Comparison of ENCODE assay signal across 8 mouse cellular contexts in the genomic region with DNA sequence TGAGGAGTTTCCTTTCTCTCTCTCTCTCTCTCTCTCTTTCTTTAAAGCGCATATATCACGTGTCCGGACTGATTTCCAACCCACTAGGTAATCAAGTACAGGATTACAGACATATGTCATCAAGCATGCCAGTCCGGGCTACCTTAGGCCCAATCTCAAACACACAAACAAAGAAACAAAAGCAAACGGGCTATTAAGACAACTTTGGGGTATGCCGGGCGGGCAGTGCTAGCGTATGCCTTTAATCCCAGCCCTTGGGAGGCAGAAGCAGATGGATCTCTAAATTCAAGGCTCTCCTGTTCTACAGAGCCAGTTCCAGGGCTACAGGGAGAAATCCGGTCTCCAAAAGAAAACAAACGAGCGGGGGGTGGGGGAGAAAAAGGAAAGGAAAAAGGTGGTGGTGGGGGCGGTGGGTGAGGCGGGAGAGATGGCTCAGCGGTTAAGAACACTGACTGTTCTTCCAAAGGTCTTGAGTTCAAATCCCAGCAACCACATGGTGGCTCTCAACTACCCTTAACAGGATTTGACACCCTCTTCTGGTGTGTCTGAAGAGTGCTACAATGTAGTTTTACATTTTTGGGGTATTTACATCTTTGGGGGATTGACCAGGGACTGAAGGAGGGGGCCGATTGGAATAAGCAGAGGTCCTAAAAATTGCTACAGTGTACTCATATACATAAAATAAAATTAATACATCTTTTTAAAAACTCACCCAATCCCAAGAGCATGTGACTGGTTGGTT. TPM values are rescaled to one million over a fixed set of nuclear protein-coding genes. Genes with fewer than 3 reads are reported as not detected.
DNase-seq lines count a peak whose midpoint lies in the region; ATAC-seq lines count a peak whose summit lies in the region.

No protein-coding gene starts in this region.

- no peaks in the 10 kb centered on the region for H3K36me3 ChIP-seq in lung, embryonic 15.5 days
- H3K36me3 ChIP-seq in embryonic facial prominence, embryonic 13.5 days: peaks cover 3% of the 10 kb centered on the region; the same call in 1 of the 2 replicates
- no peaks in the 10 kb centered on the region for H3K36me3 ChIP-seq in midbrain, embryonic 16.5 days (ENCODE audit: control insufficient read depth, insufficient read depth, low read length)

- H3K9me3 ChIP-seq in lung, embryonic 15.5 days: no peaks in the 10 kb centered on the region
- no peaks in the 10 kb centered on the region for H3K9me3 ChIP-seq in embryonic facial prominence, embryonic 13.5 days
- no peaks in the 10 kb centered on the region for H3K9me3 ChIP-seq in midbrain, embryonic 16.5 days (replicated peaks; ENCODE audit: control insufficient read depth, low read length, poor library complexity, severe bottlenecking)

- H3K27ac ChIP-seq in lung, embryonic 15.5 days: peak overlapping the region; percentile 100
- H3K27ac ChIP-seq in embryonic facial prominence, embryonic 13.5 days: peak overlapping the region; percentile 100
- H3K27ac ChIP-seq in midbrain, embryonic 16.5 days (ENCODE audit: low read length): peak overlapping the region; percentile 98

- DNase-seq in lung, postnatal 25 days (ENCODE audit: low spot score): no peak
- peak; percentile 60 for DNase-seq in hindlimb bud, embryonic 11.5 days (ENCODE audit: extremely low spot score, low read depth, low spot score)
- DNase-seq in left cerebral cortex, postnatal 10 days (ENCODE audit: extremely low spot score in 1 of 2, low spot score in 2 of 2): no peak
- no peak for DNase-seq in urinary bladder, postnatal 10 days (ENCODE audit: low spot score)
- DNase-seq in ovary, adult 18-20 months (ENCODE audit: low spot score): no peak

- ATAC-seq in lung, embryonic 15.5 days (ENCODE audit: borderline replicate concordance, extremely low read depth, low FRiP score, low TSS enrichment): peak; percentile 17; the same call in 1 of the 2 replicates
- ATAC-seq in embryonic facial prominence, embryonic 13.5 days (ENCODE audit: insufficient number of reproducible peaks, insufficient read depth, low FRiP score, low TSS enrichment, low read depth): no peak
- peak; percentile 58 for ATAC-seq in midbrain, embryonic 16.5 days

- H3K4me3 ChIP-seq in lung, embryonic 15.5 days: peak overlapping the region; percentile 61
- H3K4me3 ChIP-seq in embryonic facial prominence, embryonic 13.5 days: peak overlapping the region; percentile 65
- peak overlapping the region; percentile 70 for H3K4me3 ChIP-seq in midbrain, embryonic 16.5 days (ENCODE audit: low read depth, low read length)

- H3K9ac ChIP-seq in lung, embryonic 15.5 days: peak overlapping the region; percentile 85
- H3K9ac ChIP-seq in embryonic facial prominence, embryonic 13.5 days: peak overlapping the region; percentile 86
- H3K9ac ChIP-seq in midbrain, embryonic 16.5 days (ENCODE audit: low read depth, low read length): peak overlapping the region; percentile 86

- H3K4me2 ChIP-seq in lung, embryonic 15.5 days: peak overlapping the region; percentile 77
- H3K4me2 ChIP-seq in embryonic facial prominence, embryonic 13.5 days: peak overlapping the region; percentile 71
- H3K4me2 ChIP-seq in midbrain, embryonic 16.5 days (ENCODE audit: low read length): peak overlapping the region; percentile 64

- H3K27me3 ChIP-seq in lung, embryonic 15.5 days: no peaks in the 10 kb centered on the region
- H3K27me3 ChIP-seq in embryonic facial prominence, embryonic 13.5 days: no peaks in the 10 kb centered on the region
- H3K27me3 ChIP-seq in midbrain, embryonic 16.5 days (ENCODE audit: control insufficient read depth, insufficient read depth, low read depth, low read length): no peaks in the 10 kb centered on the region

- WGBS in lung, embryonic 15.5 days: 5% methylated on average over 15 of the region's 15 CpGs
- WGBS in embryonic facial prominence, embryonic 13.5 days: 7% methylated on average over 15 of the region's 15 CpGs
- WGBS in midbrain, embryonic 16.5 days: 8% methylated on average over 15 of the region's 15 CpGs

- H3K4me1 ChIP-seq in lung, embryonic 15.5 days: peaks cover 16% of the 10 kb centered on the region
- peaks cover 8% of the 10 kb centered on the region for H3K4me1 ChIP-seq in embryonic facial prominence, embryonic 13.5 days
- peaks cover 13% of the 10 kb centered on the region for H3K4me1 ChIP-seq in midbrain, embryonic 16.5 days (ENCODE audit: control insufficient read depth, insufficient read depth, low read length)

- intact Hi-C loops in left cerebral cortex, postnatal 10 days (cut with DNase I): loop anchor here (5.0 kb wide), 1 partner anchor 37 kb away; no protein-coding TSS in a partner anchor

RNA-seq across cellular contexts. Expression of a gene that starts 0.9 kb away (rescaled TPM):
- 25.3 and 26.5 TPM in 2 replicates for polyA plus RNA-seq in lung, embryonic 15.5 days (2015; fragmentation: Nextera tagmentation; extraction: Ambion mirVana)
- 25.9 and 28.3 TPM in 2 replicates for polyA plus RNA-seq in embryonic facial prominence, embryonic 13.5 days (2015; fragmentation: Nextera tagmentation; extraction: Ambion mirVana)
- polyA plus RNA-seq in midbrain, embryonic 16.5 days (2015; fragmentation: Nextera tagmentation; extraction: Ambion mirVana): 19.9 and 21.7 TPM in 2 replicates
- total RNA-seq in left cerebral cortex, postnatal 10 days (2021): 10 to 100 TPM; 21.1 TPM

RNA-seq across cellular contexts. Expression of a gene that starts 5.7 kb away (rescaled TPM):
- polyA plus RNA-seq in lung, embryonic 15.5 days (2015; fragmentation: Nextera tagmentation; extraction: Ambion mirVana): 31.4 and 31.7 TPM in 2 replicates
- polyA plus RNA-seq in embryonic facial prominence, embryonic 13.5 days (2015; fragmentation: Nextera tagmentation; extraction: Ambion mirVana): 39.8 and 40.1 TPM in 2 replicates
- 25.3 and 29.9 TPM in 2 replicates for polyA plus RNA-seq in midbrain, embryonic 16.5 days (2015; fragmentation: Nextera tagmentation; extraction: Ambion mirVana)
- 10 to 100 TPM; 21.4 to 23.2 TPM for total RNA-seq in left cerebral cortex, postnatal 10 days (2021)

RNA-seq across cellular contexts. Expression of a gene that starts 44.1 kb away (rescaled TPM):
- 59.8 and 61.3 TPM in 2 replicates for polyA plus RNA-seq in lung, embryonic 15.5 days (2015; fragmentation: Nextera tagmentation; extraction: Ambion mirVana)
- 43.4 and 45.5 TPM in 2 replicates for polyA plus RNA-seq in embryonic facial prominence, embryonic 13.5 days (2015; fragmentation: Nextera tagmentation; extraction: Ambion mirVana)
- 12.3 and 15.4 TPM in 2 replicates for polyA plus RNA-seq in midbrain, embryonic 16.5 days (2015; fragmentation: Nextera tagmentation; extraction: Ambion mirVana)
- total RNA-seq in left cerebral cortex, postnatal 10 days (2021): 10 to 100 TPM; 36.2 to 42.3 TPM

RNA-seq across cellular contexts. Expression of a gene that starts 47.4 kb away (rescaled TPM):
- 20.7 and 20.8 TPM in 2 replicates for polyA plus RNA-seq in lung, embryonic 15.5 days (2015; fragmentation: Nextera tagmentation; extraction: Ambion mirVana)
- 23.3 and 24.5 TPM in 2 replicates for polyA plus RNA-seq in embryonic facial prominence, embryonic 13.5 days (2015; fragmentation: Nextera tagmentation; extraction: Ambion mirVana)
- polyA plus RNA-seq in midbrain, embryonic 16.5 days (2015; fragmentation: Nextera tagmentation; extraction: Ambion mirVana): 10.6 and 11.7 TPM in 2 replicates
- total RNA-seq in left cerebral cortex, postnatal 10 days (2021): 10 to 100 TPM; 24.6 to 26.7 TPM

RNA-seq across cellular contexts. Expression of a gene that starts 56.7 kb away (rescaled TPM):
- 636 TPM in 2 replicates for polyA plus RNA-seq in lung, embryonic 15.5 days (2015; fragmentation: Nextera tagmentation; extraction: Ambion mirVana)
- polyA plus RNA-seq in embryonic facial prominence, embryonic 13.5 days (2015; fragmentation: Nextera tagmentation; extraction: Ambion mirVana): 508 and 520 TPM in 2 replicates
- polyA plus RNA-seq in midbrain, embryonic 16.5 days (2015; fragmentation: Nextera tagmentation; extraction: Ambion mirVana): 340 and 348 TPM in 2 replicates
- total RNA-seq in left cerebral cortex, postnatal 10 days (2021): 100 to 1,000 TPM; 102 to 110 TPM
